Mouse (Mus musculus) megakaryocyte, embryonic 14.5 days (primary cell): ENCODE measurements around the gene Kif5c. TPM values are rescaled to one million over a fixed set of nuclear protein-coding genes. Genes with fewer than 3 reads are reported as not detected.

Experiments
- H3K27me3 ChIP-seq: replicated peaks from 2 replicates; pipeline ENCODE3; 2012; ENCODE audit warnings: inconsistent platforms
- H3K36me3 ChIP-seq: replicated peaks from 2 replicates; pipeline ENCODE3; 2012; ENCODE audit warnings: low read length, inconsistent platforms, mixed read lengths
- H3K4me1 ChIP-seq: 2 replicates; pipeline ENCODE4 v1.6.1; 2012; ENCODE audit warnings: inconsistent platforms
- H3K4me3 ChIP-seq: replicated peaks from 2 replicates; pipeline ENCODE3; 2012; ENCODE audit warnings: moderate library complexity, mild to moderate bottlenecking, inconsistent platforms
- H3K9me3 ChIP-seq: 2 replicates; pipeline ENCODE4 v1.6.1; 2012; ENCODE audit warnings: inconsistent platforms
- FLI1 ChIP-seq: IDR thresholded peaks from 2 replicates; pipeline ENCODE4 v1.6.1; 2012; ENCODE audit warnings: low read length, inconsistent platforms, mixed read lengths
- GATA1 ChIP-seq: IDR thresholded peaks from 3 replicates; pipeline ENCODE4 v1.6.1; 2012; ENCODE audit warnings: mixed read lengths, low read length, inconsistent platforms, borderline replicate concordance
- polyA plus RNA-seq: library from polyadenylated mRNA; stranded (reverse); fragments of >175 nt; gene quantifications from 2 replicates; pipeline ENCODE4 v1.2.3, GENCODE M21; 2012; ENCODE audit warnings: low replicate concordance; ENCODE audit not compliant: insufficient read depth

Gene Kif5c
- polyA plus RNA-seq, 1 experiment, result 0.02 TPM

DNA sequence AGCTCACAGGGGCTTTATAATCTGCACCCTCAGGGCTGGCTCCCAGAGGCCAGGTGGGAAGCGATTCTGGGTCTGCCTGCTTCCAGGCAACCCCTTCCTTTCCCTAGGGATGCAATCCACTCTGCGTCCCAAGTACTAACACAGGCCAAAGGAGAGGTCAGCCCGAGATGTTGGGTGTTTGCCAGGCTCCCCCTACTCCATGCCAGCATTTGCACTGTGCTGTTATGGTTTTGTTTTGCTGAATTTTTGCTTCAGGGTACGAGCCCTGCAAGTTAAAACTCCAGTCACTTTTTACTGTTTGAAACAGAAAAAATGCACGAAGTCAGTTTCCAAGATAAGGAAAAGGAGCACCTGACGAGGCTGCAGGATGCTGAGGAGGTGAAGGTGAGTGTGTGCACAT is 121.9 kb downstream of the Kif5c start:
- TF ChIP-seq FLI1 (no peak), GATA1 (no peak)

DNA sequence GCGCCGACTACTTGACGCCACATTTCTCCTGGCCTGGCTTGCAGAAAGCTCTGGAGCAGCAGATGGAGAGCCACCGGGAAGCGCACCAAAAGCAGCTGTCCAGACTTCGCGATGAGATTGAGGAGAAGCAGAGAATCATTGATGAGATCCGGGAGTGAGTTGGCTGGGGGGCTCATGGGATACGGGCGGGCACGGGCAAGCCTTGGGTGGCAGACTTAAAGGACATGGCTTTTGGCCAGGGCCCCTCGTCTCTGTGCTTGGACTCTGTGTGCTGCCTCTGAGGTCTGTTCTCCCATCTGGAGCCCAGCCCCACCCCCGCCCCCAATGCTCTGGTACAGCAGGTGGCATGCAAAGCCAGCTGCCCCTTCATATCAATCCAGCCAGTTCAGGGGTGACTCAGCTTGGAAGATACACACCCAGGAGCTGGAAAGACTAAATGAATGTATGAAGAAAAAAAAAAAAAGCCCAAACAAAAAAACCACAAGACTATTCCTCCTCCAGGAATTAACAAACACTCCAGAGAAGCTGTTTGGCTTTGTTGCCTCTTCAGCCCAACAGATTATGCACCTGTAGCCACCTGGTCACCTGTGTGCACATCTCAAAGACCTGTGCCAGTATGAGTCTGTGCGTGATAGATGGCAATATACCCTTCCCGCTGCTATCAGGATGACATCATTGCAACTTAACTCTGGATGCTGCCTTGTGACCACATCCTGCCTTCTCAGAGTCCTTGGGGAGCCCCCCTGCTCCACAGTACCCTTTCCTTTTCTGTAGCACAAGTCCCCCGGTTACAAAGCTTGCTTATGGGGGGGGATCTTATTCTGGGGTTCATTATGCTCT is 123.0 kb downstream of the Kif5c start:
- Histone ChIP-seq H3K4me3 (peak overlapping the region; percentile 76), H3K27me3 (peaks cover 37% of the 10 kb centered on the region), H3K36me3 (no peaks in the 10 kb centered on the region), H3K4me1 (peaks cover 46% of the 10 kb centered on the region), H3K9me3 (no peaks in the 10 kb centered on the region)
- TF ChIP-seq FLI1 (no peak), GATA1 (no peak)

More for the DNA sequence above, 121.9 kb downstream of the Kif5c start:
- peaks cover 31% of the 10 kb centered on the region for H3K27me3 ChIP-seq
- H3K9me3 ChIP-seq, result no peaks in the 10 kb centered on the region
- no peaks in the 10 kb centered on the region for H3K36me3 ChIP-seq
- H3K4me1 ChIP-seq, result peaks cover 41% of the 10 kb centered on the region
- no peak overlapping the region for H3K4me3 ChIP-seq

DNA sequence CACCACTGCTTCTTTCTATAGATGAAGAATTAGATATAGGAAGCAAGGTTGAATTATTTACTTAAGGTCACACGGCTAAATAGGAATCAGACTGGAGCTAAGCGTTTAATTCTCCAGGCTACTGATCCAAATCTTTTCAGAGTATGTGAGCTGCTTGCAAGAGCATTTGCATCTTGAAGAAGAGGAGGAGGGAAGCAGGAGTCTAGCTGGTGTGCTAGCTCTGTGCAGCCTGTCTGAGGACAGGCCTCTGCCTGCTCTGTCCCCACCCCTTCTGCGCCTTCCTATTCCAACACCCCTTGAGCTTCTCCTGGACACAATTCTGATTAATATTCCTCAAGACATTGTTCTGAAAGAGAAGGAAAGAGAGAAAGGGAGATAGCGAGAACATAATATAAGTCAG is 123.8 kb downstream of the Kif5c start:
- H3K36me3 ChIP-seq, result no peaks in the 10 kb centered on the region
- peaks cover 44% of the 10 kb centered on the region for H3K4me1 ChIP-seq
- H3K27me3 ChIP-seq, result peaks cover 34% of the 10 kb centered on the region
- no peak overlapping the region for H3K4me3 ChIP-seq
- H3K9me3 ChIP-seq, result no peaks in the 10 kb centered on the region
- no peak for TF ChIP-seq GATA1
- TF ChIP-seq FLI1, result no peak

DNA sequence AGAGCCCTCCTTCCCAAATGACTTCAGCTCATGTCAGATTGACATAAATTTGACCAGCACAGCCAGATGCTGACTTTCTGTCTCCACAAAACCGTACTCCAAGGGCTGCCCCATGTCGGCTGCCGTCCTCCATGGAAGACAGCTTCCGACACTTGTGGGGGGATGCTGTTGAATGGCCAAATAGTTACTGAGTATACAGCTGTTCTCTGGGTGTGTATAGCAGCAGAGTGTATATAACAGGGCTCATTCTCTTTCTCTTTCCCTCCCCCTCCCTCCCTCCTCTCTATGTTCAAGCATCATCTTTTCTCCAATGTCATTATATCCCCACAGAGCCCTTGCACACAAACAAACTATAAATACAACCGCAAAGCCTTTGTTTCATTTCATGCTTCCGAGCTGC is 124.7 kb downstream of the Kif5c start:
- peak overlapping the region; percentile 78 for H3K4me3 ChIP-seq
- H3K36me3 ChIP-seq, result no peaks in the 10 kb centered on the region
- H3K9me3 ChIP-seq, result no peaks in the 10 kb centered on the region
- peaks cover 44% of the 10 kb centered on the region for H3K4me1 ChIP-seq
- TF ChIP-seq GATA1 (no peak), FLI1 (no peak)
- H3K27me3 ChIP-seq, result peaks cover 30% of the 10 kb centered on the region

DNA sequence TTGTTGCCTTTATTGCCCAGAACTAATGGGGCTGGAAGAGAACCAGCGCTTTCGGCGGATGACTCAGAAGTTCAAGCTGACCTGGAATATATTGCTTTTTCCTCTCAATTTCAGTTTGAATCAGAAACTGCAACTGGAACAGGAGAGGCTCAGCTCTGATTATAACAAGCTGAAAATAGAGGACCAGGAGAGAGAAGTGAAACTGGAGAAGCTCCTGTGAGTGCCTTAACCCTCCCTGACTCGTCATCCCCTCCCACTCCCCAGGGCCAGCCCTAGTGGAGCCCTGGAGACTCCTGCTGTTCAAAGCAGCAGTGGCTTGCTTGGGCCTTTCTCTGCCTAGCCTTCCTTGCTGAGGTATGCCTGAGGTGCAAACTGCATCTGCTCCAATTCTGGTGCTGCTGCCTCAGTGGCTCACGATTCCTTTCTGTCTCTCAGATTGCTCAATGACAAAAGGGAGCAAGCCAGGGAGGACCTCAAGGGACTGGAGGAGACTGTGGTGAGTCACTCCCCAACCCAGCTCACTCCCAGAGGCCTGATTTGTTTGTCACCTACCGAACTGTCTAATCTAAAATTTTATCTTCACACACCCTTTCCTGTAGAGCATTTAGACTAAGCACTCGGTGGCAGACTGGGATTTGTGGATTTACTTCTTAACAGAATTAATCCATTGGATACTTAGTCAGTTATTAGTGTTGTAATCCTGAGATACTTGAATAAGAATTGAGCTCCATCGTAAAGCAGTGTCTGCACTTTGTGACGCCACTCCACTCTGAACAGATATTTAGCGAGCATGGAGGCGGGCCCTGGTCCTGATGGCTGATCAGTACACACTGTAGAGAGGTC is 125.4 kb downstream of the Kif5c start:
- Histone ChIP-seq H3K9me3 (no peaks in the 10 kb centered on the region), H3K36me3 (no peaks in the 10 kb centered on the region), H3K4me3 (peak overlapping the region; percentile 78), H3K27me3 (peaks cover 26% of the 10 kb centered on the region), H3K4me1 (peaks cover 44% of the 10 kb centered on the region)
- TF ChIP-seq FLI1 (no peak), GATA1 (no peak)

DNA sequence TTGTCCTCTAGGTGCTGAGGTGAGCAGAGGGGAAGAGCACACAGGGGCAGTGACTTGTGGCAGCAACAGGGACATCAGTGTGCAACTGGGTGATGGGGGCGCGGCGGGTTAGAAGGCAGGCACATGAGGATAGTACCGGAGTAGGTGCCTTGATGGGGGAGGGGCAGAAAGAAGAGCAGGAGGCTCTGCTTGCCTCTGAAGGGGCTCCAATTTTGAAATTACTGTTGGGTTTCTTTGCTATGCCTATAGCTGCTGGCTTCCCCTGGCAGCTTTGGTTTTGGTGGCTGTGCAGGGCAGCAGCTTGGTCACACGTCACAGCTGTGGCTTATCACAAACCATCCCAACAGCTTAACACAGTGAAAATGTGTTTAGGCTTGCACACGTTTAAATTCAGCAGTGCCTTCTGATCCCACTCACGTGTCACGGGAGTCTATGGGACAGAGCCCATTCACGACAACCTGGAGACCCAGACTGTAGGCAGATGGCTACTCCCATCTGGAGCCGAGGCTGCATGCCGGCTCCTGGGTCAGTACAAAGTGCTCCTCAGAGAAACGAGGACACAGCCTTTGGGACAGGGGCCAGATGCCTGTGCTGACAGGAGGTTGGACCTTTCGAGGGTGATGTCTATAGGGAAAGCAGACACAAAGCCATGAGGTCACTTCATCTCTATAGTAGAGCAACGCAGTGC is 126.1 kb downstream of the Kif5c start:
- no peaks in the 10 kb centered on the region for H3K36me3 ChIP-seq
- no peaks in the 10 kb centered on the region for H3K9me3 ChIP-seq
- peaks cover 26% of the 10 kb centered on the region for H3K27me3 ChIP-seq
- peaks cover 44% of the 10 kb centered on the region for H3K4me1 ChIP-seq
- peak overlapping the region; percentile 35 for H3K4me3 ChIP-seq
- no peak for TF ChIP-seq GATA1
- no peak for TF ChIP-seq FLI1

DNA sequence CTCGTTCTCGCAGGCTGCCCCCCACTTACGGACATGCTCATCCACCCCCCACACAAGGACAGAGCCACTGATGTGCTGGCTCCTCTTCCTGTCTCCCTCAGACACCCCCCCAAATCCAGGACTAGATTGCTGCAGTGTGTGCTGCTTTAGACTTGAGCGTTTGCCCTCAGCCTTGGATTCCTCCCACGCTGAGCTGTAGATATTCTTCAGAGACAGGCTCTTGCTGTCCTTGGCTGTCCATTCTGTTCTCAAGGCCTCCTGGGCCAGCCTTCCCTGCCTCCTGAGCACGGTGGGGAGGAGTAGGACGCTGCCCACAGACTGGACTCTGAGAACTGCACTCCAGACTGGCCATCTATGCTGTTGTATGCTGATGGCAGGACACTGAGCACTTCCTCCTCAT is 127.8 kb downstream of the Kif5c start:
- Histone ChIP-seq H3K9me3 (no peaks in the 10 kb centered on the region), H3K4me3 (no peak overlapping the region), H3K36me3 (no peaks in the 10 kb centered on the region), H3K4me1 (peaks cover 42% of the 10 kb centered on the region), H3K27me3 (peaks cover 18% of the 10 kb centered on the region)
- TF ChIP-seq FLI1, result no peak
- no peak for TF ChIP-seq GATA1

DNA sequence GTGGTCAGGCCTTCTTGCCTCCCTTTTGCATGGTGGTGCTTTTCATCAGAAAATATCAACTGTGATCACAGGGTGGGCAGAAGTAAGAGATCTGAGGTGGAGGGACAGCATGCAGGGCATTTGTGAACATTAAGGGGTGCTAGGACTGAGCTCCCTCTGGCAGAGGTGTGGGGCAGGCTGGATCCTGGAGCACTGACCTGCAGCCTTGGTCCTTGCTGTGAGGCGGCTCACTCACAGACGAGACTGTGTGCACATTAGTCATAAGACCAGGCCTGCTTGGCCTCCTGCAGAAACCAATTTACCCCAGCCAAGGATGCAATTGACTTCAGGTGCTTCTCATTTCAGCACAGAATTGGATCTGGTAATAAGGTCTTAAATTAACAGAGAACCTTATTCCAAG is 128.6 kb downstream of the Kif5c start:
- H3K4me3 ChIP-seq, result no peak overlapping the region
- no peaks in the 10 kb centered on the region for H3K9me3 ChIP-seq
- peaks cover 18% of the 10 kb centered on the region for H3K27me3 ChIP-seq
- H3K36me3 ChIP-seq, result no peaks in the 10 kb centered on the region
- TF ChIP-seq GATA1 (no peak), FLI1 (no peak)
- H3K4me1 ChIP-seq, result peaks cover 35% of the 10 kb centered on the region

DNA sequence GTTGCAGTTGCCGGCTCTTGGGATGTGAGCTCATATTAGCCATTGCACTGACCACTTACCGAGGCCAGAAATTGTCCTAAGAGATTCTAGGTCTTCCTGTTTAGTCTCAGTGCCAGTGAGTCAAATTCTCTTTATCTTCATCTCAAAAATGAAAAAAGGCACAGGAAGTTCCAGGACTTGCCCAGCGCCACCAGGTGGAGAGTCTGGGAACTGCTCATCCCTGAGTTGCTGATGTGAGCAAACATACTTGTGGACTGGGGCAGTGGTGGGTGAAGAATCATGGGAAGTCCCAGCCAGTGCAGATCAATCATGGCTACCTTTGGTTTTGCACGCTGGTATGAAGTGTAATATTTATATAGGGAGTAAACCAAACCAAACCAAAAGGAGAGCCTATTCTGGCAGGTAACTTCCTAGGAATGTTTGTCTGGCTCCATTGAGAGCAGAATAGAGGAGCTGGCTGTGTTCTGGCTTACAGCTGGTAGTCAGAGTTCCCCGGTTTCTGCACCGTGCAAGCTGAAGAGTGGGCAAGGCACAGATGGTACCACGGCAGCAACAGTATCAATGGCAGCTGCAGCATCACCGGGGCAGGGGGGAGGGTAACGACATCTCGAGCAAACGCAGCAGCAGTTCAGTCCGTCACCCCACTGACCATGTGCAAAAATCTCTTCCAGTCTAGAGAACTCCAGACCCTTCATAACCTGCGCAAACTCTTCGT is 129.7 kb downstream of the Kif5c start:
- Histone ChIP-seq H3K27me3 (peaks cover 18% of the 10 kb centered on the region), H3K4me3 (no peak overlapping the region), H3K9me3 (no peaks in the 10 kb centered on the region), H3K36me3 (no peaks in the 10 kb centered on the region), H3K4me1 (peaks cover 23% of the 10 kb centered on the region)
- TF ChIP-seq GATA1 (no peak), FLI1 (no peak)
